Mouse (Mus musculus) urinary bladder, adult 18-20 months (tissue): ENCODE measurements around the gene Rap1a.

Source experiments
- DNase-seq, 2 experiments: peaks; one replicate each; pipeline ENCODE4 v3.0.0; 2022; ENCODE audit warnings: low spot score in 2 of 2, mixed read lengths in 2 of 2

Gene Rap1a

DNA sequence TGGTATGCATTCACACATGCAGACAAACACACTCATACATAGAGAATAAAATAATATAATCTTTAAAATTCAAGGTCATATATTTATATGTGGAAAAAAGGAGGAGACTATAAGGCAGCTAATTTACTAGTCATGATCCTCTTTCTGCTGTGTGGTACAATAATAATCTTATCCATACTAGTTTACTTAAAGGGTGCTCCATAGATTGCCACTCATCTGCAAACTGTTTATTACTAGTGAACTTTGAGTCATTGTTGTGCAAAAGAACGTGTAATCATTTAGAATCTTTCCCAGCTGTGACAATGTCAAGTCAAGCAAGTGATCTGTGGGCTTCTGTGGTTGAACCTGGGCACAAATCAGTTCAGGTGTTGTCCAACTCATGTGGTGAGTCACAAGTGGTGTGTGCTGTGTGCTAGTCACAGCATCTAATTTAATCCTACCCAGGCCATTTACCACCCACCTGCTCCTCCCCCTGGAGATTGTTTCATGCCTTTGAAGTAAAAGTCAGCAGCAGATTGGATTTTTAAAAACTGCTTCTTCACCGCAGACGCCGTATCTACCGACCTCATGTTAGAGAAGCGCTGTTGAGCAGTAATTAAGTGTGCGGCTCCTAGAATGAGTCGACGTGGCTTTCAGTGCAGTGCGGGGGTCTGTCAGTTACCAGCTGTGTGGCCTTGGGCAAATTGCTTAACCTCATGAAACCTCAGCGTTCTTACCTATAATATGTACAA is 5.5 kb upstream of the Rap1a start:
- DNase-seq, result no peak

DNA sequence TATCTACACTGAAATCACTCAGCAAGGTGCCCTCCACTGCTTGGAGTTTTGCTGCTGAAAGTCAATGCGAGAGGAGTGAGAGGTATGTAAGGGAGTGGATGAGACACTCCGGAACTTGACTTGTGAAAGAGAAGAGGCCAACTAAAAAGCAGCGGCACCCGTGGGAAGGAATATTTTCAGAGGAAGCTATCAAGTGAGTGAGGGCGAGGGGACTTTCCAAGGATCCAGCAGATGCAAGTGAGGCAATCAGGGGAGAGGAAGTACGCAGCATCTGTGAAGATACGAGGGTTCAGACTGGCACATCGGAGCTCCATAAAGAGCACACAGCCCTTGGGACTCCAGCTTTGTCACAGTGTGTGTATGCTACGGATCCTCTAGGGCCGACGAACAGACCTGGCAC is 2.5 kb upstream of the Rap1a start:
- DNase-seq, result no peak

DNA sequence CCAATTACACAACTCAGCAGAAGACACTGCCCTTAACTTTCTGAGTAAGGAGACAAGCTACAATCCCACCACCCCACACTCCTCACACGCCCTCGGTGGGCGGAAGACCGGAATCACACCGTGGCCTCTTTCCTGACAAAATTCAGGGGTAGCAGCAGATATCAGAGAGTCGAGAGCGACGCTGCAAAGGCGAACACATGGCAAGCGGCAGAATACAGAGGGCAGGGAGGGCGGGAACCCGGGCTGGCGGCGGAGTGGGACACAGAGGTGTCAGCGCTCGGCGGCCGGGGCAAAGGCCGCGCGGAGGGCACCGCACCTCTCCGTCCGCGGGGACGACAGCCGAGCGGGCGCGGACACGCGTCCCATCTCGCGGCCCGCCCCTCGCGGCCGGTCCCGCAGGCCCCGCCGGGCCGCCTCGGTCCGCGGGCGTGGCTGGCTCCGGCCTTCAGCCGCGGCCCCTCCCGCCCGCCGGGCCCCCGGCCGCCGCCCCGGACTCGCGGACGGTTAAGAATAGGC is 403 bp downstream of the Rap1a start:
- DNase-seq, result no peak

DNA sequence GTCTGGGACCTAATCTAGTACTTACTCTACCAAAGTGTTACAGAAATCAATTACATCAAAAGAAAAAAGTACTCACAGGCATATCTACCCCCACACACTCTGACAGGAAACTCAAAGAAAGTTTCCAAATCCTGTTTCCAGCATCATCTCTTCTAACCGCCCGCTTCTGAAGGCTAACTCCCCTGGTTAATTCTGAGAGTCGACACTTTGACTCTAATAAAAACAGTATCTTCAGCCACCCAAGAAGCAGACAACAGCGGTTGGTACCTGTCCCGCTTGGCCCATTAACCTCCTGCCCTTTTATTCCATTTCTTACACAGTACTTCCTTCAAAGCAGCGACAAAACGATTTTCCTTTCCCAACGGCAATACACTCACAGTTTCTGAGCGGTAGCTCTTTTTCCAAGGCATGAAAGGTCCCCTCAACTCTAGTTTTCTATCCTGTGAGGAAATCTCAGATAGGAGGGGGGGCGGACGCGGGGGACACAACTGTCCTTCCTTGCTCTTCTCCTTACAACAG is 921 bp downstream of the Rap1a start:
- DNase-seq, result no peak

DNA sequence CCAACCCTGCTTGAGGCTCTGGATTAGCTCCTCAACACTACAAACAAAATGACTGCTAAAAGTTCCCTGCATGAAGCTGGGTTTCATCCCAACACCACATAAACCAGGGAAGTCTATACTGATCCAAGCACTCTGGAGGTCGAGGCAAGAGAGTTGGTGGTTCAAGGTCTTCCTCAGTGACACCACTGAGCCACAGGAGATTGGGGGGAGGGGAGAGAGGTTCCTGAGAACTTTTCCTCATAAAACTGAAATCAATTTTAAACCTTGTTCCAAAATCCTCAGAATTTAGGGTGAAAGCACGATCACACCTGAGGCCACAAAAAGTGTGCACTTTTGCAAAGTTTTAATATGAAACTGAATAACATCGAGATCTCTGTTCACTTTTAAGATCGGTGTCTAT is 1.8 kb downstream of the Rap1a start:
- no peak for DNase-seq

DNA sequence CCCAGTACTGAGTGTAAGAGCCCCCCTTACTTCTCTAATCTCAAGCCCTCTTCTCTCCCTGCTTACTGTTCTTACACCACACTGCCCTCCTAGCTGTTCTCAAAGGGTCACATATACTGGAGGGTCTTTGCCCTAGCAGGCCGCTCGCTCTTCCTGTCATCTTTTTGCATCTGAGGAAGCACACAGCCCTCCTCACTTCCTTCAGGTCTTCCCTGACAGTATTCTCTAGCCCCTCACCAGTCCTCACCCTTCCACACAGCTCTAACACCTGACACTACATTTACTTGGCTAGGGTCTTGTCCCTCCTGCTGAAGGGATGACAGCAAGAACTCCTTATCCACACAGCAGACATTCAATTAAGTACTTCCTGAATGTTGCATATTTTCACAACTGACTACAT is 2.4 kb downstream of the Rap1a start:
- DNase-seq, result no peak

DNA sequence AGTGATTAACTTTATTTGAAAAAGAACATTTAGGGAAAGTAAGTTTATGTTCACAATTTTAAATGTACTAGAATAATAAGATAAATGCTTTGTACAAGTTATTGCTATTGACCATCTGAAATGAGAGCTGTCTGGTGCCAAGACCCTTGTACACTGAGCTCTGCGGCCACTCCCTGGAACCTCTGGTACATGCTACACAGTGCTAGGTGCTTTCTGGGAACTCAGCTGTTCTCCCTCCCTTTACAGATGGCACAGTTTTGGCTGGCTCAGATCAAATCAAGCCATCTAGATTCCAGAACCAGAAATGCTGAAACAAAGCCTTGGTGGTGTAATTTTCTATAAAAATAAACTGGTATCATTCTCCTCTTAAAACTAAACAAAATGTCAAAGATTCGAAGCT is 3.7 kb downstream of the Rap1a start:
- no peak for DNase-seq

DNA sequence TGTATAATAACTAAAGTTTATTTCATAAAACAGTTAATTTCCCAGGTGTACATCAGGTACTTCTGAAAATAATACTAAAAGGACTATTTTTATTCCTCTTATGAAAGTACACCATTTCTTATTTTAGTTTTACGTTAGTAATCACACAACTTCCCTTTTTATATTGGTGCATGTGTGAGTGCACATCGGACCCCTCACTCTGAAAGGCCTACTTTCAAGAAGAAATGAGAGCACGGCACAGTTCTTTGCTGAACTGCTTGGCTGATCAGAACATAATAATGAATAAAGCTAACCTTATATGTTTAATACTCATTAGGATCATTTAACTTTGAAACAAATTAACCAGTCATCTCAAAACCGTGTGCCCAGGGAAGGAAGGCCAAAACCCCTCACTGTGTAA is 4.4 kb downstream of the Rap1a start:
- DNase-seq, result no peak

DNA sequence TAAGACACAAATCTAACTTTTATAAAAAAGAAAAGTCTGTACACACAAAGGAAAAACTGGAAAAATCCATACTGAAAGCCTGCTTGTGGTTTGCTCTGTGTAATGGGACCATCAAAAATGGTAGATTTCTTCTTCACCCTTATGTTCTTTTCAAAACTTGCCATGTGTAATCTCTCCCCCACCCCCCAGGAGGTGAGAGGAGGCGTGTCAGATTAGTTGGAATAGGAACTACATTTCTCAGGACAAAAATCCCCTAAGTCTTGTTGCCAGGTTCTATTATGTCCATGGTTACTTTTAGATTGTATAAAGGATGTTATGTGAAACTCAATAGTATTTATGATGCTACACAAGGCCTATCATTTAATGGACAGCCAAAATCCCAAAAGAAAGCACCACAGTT is 6.8 kb downstream of the Rap1a start:
- DNase-seq, result no peak

DNA sequence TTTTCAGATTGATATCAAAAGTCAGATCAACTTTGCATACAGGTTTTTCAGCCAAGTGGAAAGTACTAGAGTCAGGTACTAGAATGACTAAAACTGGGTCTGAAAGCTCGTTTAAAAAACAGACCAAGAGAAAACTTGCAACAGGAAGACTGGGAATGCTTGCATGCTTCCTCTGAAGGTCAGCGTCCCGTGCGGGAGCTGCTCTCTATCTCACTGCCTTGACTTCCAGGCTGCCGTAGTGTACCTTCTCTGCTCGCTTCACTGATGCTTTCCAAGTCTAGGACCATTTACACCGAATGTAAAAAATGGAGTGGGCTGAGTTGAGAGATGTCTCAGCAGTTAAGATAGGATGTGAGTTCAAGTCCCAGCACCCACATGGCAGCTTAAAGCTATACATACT is 8.8 kb downstream of the Rap1a start:
- no peak for DNase-seq

DNA sequence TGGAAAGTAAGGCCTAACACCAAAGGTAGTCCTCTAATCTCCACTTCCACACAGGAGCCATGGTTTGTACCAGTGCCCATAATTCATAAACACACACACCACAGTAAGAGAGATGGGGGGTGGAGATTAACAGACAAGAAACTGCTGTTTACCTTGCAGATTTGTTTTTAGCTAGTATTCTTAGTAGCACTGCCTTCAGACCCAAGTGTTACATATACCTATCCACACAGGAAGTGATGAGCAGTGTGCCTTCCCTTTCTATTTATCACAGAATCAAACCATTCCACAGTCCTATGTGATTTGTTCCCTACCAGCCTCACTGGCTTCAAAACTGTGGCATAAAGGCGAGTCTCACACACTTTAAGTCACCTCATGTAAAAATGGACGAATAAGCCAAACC is 10.0 kb downstream of the Rap1a start:
- no peak for DNase-seq

DNA sequence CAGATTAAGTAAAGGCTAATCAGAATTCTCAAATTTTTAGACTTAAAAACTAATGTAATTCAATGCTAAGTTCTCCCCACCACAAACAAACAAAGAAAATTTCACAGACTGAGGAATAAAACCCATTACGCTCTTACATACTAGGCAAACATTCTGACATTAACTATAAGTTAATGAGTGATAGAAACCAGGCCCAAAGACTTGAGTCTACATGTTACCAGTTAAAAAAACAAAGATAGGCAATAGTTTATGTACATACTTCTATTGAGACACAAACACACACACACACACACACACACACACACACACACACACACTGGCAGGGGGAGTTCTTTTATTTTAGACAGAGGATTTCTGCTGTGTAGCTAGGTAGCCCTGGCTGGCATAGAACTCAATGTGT is 10.8 kb downstream of the Rap1a start:
- DNase-seq, result no peak

DNA sequence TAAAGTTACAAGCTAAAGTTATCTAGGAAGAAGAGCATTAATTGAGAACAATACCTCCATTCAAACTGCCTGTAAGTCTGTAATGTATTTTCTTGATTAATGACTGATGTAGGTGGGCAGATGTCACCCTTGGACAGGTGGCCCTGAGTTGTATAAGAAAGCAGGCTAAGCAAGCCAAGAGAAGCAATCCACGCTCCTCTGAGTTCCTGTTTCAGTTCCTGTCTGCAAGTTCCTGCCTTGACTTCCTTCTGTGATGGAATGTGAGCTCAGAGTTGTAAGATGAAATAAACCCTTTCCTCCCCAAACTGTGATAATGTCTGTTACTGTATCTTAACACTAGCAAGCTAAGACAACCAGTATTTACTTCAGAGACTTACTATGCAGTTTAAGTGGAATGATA is 11.4 kb downstream of the Rap1a start:
- DNase-seq, result no peak

DNA sequence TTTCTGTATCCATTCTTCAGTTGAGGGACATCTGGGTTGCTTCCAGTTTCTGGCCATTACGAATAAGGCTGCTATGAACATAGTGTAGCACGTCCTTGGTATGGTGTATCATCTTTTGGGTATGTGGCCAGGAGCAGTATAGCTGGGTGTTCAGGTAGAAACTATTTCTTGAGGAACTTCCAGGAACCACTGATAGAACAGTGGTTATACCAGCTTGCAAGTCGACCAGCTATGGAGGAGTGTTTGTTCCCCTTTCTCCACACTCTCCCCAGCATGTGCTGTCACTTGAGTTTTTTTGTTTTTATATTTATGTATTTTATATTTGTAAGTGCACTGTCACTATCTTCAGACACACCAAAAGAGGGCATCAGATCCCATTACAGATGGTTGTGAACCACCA is 13.8 kb downstream of the Rap1a start:
- no peak for DNase-seq

DNA sequence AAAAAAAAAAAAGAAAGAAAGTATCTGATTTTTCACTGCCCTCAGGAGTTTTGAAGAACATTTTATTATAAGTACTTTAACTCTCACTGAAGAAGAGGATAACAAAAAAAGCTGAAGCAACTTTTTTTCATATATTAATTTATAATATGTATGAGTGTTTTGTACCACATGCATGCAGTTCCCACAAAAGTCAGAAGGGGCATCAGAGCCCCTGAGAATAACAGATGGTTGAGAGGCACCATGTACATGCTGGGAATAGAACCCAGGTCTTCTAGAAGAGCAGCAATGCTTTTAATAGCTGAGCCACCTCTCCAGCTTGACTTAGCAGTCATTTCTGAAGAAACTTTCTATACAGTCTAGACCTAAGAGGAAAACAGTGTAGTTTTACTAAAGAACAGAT is 15.3 kb downstream of the Rap1a start:
- DNase-seq, result no peak

DNA sequence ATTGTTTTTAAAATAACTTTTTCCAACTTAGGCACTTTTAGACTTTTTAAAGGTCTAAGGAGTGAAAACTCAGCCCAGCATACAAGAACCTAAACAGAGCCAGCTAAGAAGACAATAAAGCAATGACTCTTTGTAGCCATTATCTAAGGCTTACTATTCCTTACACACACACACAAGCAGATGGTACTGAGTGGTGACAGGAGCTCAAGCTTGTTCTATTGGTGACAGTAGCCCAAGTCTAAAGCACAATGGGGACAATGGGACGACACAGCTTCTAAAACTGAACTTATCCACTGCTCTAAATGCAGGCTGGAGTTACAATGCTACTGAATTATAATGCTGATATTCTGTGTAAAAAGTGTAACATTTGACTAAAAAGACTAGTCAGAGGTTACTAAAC is 17.3 kb downstream of the Rap1a start:
- DNase-seq, result no peak

DNA sequence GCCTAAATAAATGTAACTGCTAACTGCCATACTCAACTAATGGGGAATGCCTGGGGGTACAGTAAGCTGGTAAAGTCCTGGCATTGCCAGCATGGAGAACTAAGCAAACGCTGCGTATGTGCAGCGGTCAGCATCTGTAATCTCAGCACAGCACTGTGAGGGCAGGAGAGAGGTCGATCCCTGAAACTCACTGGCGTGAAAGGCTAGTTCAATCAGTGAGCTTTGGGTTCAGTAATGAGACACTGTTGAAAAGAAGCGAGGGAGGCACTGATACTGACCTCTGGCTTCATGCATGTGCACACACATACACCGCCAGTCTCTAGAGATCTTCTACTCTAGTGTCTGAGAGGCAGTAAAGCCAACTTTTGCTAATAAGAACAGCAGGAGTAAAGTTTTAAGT is 18.7 kb downstream of the Rap1a start:
- DNase-seq, result no peak

DNA sequence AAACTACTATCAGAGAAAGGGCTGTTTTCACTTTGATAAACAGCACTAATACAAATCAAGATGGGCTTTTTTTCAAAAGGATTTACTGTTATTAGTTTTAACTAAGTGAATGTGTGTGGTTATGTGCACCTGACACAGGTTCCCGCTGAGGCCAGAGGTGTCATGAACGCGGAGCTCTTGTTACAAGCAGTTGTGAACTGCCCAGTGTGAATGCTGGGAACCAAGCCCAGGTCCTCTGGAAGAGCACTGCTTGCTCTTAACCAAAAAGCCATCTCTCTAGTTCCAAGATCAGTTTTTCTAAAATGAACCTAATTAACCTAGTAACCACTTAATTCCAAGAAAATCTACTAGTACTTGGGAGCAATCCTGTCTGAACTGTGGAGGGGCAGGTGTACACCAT is 23.1 kb downstream of the Rap1a start:
- no peak for DNase-seq

DNA sequence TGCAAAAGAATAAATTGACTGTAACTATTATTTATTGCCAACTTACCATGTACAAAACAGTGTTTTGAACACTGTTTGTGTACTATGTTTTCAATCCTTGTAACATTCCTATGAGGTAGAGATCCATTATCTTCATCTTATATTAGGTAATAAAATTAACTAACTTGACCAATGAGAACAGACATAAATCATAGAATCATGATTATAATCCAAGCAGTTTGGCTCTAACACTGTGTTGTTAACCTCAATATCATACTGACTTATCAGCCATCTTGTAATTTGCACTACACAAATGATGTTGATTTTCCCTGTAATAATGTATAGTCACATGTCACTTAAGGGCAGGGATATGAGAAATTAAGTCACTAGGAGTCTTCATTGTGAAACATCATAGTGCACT is 26.6 kb downstream of the Rap1a start:
- no peak for DNase-seq

DNA sequence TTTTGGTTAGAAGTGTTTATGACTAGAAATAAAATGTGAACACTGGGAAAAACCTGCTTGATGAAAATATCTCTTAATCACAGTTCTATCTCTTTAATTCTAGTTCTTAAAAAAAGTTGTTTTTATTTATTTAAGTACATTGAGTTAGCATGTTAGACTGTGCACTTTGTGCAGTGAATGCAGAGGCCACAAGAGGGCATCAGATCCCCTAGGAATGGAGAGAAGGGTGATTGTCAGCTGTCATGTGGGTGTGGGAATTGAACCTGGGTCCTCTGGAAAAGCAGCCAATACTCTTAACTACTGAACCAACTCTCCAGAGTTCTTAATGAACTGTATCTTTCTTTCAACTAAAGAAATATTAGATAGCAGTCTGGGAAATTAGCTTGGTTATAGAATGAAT is 29.6 kb downstream of the Rap1a start:
- no peak for DNase-seq

DNA sequence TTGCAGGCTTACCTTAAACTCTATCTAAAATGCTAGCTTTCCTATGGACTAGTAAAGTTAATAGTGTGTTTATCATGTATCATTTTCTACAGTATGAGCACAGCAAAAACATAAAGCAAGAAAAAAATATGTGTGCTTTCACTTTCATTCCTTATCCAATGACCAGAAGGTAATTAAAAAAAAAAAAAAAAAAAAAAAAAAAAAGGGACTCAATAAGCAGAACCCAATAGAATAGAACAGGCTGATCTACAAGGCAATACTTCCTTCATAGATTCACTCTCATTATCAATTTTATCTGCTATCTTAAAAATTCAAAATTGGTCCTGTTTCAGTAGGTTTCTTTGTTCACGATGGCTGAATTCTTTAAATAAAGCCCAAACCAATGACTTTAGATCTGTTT is 30.3 kb downstream of the Rap1a start:
- DNase-seq, result no peak

DNA sequence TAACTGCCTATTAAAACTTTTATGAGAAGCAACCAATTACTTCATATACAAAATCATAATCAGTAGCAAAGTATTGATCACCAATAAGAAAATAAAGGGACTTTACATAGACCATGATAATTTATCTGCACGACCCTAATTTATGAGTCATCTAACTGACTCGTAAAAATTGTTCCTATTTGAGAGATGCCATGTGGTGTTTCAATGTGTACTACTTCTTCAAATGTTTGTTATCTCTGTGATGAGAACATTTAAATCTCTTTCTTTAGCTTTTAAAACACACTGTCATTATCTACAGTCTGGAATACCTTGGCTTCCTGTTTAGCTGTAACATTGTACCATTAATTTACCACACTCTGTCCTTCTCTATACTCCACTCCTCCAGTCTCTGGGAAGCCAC is 31.8 kb downstream of the Rap1a start:
- no peak for DNase-seq

DNA sequence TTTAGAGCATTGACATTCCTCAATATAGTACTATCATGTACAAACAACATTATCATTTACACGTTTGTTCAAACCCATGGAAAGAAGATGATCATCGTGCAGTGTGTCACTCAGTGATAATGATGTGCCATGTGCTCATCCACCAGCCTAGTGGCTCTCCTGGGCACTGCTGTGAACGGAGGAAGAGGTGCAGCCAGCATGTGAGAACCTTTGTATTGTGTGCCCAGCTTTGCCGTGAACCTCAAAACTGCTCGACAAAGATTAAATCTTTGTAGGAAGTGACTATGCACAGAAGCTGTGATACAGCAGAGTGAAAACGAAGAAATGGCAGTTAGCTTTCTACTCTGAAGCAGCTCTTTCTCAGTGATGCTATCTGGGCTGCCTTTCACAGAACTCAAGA is 32.6 kb downstream of the Rap1a start:
- no peak for DNase-seq
